Mouse (Mus musculus): ENCODE data around the gene Prdx5.
"Not testable (repeated sequence)": the region's sequence is repeated elsewhere in the genome, so short reads cannot be mapped to it uniquely, and the experiment has no call there.

The Prdx5 gene

DNA sequence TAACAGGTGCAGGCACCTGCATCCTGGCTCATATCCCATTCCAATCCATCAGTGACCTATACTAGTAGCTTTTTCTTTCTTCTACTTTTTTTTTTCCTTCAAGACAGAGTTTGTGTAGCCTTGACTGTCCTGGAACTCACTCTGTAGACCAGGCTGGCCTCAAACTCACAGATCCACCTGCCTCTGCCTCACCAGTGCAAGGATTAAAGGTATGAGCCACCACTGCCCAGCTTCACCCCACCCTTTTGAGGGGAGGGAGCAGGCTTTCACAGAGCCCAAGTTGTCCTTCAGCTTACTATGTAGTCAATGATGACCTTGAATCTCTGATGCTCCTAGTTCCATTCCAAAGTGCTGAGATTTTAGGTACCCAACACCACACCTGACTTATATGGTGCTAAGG, 9.5 kb upstream of the Prdx5 start:
- DNase-seq (ENCODE audit: low read depth, low spot score), result no peak

DNA sequence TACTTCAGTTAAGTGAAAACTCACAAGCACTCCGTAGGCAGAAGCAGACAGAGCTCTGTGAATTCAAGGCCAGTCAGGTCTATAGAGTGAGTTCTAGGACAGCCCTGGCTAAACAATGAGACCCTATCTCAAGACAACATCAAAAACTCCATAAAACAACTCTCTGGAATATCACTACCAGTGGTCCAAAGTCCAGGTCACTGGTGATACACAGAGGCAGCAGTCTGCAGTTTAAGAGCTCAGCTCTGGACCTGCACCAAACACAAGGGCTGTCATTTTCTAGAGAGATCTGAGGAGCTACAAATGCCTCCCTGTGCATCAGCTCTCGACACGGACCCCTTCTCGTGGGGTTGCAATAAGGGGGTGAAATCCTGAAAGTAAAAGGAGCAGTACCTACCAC, 8.4 kb upstream of the Prdx5 start:
- no peak for DNase-seq (ENCODE audit: low read depth, low spot score)

DNA sequence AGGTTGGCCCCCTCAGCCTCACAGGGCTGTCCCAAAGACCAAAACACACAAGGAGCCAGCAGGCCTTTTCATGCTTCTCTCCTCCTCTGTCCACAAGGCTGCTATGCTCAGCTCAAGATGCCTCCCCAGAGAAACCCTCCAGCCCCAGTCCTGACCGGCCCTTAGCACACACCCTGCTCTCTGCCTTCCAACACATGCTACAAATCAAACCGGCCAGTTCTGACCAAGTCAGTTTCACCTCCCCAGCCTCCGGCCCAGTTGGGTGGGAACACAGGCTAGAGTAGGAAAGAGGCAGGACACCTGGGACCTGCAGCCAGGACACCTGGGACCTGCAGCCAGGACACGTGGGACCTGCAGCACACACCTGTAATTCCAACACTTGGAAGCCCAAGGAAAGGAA, 6.6 kb upstream of the Prdx5 start:
- DNase-seq (ENCODE audit: low read depth, low spot score), result no peak

DNA sequence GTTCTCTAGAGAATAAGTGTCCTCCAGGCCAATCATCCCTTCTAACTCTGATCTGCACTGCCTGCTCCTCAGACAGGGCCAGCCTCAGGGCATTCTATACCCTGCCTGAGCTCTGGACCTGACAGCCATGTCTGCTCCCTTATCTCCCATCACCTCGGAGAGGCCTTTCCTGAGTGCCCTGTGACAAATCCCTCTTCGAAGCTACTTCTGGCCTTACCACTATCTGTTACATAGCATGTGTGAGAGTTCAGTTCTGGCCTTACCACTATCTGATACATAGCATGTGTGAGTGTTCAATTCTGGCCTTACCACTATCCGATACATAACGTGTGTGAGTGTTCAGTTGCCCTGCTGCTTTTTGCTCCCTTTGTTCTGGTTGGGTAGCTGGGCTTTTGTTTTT, 5.4 kb upstream of the Prdx5 start:
- DNase-seq (ENCODE audit: low read depth, low spot score), result no peak

DNA sequence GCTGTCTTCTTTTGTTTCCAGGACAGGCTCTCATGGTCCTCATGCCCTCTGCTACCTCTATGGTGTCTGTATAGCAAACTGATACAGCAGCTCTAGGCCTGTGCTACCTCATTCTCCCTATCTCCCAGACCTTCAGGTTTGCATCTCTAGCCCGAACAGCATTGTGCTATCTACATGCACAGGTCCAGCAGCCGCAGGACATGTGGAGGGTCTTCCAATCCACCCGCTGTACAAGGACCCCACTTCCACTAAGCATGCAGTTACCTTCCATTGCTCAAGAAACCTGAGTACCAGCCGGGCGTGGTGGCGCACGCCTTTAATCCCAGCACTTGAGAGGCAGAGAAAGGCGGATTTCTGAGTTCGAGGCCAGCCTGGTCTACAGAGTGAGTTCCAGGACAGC, 4.6 kb upstream of the Prdx5 start:
- DNase-seq (ENCODE audit: low read depth, low spot score), result no peak

DNA sequence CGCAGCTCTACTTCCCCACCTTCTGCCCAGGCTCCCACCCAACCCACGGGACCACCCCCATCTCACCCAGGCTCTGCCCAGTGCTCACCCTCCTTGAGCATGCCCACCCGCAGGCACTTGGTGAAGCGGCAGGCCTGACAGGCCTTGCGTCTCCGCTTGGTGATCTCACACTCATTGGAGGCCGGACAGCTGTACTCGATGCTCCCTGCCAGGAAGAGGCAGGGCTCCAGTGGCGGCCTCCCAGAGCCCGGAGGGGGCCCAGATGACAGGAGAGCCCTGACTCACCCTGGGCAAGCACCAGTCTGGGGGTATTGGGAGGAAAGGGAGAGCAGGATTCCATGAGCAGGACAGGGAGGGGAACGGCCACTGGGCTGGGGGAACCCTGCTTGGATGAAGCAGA, 4.1 kb upstream of the Prdx5 start:
- DNase-seq (ENCODE audit: low read depth, low spot score), result no peak

DNA sequence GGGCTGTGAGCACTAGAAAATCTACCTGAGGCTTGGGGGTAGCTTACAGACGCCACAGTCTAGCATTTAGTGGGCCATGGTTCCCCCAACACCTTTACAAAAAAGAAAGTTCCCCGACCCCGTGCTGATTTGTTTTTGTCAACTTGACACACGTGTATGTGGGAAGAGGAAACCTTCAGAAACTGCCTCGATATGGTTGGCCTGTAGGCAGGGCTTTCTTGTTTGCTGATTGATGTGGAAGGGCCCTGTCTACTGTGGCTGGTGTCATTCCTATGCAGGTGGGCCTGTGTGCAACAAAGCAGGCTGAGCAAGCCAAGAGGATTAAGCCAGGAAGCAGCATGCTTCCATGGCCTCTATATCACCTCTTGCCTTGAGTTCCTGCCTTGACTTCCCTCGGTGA, 3.1 kb upstream of the Prdx5 start:
- DNase-seq (ENCODE audit: low read depth, low spot score), result no peak

DNA sequence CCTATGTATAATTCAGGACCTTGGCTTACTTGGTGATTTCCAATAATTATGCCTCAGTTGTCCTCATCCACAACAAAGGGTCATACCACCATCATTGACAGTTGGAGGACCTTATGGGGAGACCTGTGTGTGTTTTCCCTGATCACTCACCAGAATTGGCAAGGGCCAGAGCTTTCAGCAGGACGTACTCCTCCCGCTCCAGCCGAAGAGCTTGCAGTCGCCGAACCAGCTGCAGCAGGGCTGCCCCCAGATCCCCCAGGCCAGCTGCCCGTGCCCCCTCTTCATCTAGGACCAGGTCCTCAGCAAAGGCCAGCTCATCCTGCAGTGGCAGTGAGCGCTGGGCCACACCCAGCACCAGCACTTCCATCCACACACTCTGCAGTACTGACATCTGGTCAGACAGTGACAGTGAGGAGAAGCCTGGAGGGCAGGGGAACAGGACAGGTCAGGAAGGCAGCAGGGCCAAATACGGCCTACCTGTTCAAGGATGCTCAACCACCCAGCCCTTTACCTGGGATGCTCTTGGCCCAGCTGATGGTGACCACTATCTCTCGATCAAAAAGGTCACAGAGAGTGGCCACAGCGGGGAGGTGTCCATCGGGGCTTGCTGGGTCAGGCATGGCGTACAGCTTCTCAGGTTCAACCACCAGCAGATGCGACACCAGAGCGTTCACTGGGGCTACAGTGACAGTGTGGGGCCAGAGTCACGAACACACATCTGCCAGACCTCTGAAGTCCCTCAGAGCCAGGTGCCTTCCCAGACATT, 2.5 kb upstream of the Prdx5 start:
- no peak for DNase-seq (ENCODE audit: low read depth, low spot score)

DNA sequence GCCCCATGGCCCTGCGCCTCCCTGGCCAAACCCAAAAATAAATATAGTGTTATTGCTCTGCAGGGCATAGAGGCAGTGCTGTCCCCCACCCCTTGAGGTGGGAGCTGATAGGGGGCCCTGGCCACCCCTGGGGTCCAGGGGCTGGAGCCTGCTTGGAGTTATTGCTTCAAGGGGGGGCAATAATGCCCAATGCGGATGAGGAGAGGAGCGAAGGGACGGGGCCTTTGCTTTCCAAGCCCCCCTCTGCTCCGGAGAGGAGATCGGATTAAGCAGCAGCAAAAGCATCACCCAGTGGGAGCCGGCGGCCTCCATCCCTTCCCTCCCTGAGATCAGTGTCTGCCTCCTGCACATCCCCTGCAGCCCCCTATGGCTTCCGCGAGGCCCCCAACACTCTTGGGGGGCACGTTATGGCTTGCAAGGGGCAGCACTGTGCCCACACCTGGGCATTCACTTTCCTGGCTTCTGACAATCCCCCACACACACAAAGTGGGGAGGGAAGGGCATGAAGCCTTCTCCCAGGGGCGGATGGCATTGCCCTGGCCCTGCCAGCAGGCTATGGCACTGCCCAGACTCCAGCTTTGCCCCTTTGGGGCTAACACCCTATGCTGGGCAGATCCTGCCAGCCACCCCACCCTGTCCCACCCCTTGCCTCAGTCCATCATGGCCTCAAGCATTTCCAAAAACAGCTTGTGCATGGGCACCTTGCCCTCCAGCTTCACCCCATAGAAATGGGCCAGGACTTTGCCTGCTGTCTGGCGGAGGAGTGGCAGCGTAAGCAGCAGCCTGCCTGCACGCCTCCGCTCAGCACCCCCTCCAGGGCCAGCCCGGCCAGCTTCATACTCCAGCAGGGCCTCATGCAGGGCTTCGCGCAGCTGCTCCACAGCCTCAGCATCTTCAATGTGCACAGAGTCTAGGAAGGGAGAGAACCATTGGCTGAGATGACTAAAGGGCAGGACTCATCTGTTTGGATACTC, 1.5 kb upstream of the Prdx5 start:
- DNase-seq (ENCODE audit: low read depth, low spot score), result no peak

DNA sequence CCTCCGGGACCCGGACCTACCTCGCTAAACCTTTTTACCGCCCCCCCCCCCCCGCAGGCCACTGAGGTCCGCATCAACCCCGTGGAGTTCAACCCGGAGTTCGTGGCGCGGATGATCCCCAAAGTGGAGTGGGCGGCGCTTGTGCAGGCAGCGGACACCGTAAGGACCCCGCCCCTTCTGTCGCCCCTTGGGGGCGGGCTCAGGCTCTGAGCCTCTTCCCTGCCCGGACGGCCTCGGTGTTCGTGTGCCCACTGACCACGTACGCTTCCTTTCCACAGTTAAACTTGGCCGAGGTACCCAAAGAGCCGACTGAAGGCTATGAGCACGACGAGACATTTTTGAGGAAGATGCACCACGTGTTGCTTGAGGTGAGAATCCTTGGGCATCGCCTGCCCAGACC, 400 bp upstream of the Prdx5 start:
- DNase-seq (ENCODE audit: low read depth, low spot score), result not testable (repeated sequence)

DNA sequence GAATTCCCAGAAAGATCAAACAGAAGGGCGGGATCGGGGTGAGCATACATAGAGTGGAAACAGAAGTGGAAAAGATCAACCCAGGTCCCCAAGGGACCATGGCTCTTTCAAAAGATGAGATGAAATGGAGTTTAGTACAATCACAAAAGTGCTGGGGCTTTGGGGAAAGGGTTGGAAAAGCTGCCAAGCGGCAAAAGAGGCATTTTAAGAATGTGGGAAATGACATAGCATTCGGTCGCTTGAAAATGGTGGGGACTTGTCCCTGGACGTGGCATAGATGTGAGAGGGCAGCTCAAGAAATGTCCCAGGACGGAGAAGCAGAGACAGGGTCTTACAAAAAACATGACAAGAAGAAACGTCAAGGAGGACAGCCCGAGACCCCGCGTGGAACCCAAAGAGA, 885 bp downstream of the Prdx5 start:
- DNase-seq (ENCODE audit: low read depth, low spot score), result no peak

DNA sequence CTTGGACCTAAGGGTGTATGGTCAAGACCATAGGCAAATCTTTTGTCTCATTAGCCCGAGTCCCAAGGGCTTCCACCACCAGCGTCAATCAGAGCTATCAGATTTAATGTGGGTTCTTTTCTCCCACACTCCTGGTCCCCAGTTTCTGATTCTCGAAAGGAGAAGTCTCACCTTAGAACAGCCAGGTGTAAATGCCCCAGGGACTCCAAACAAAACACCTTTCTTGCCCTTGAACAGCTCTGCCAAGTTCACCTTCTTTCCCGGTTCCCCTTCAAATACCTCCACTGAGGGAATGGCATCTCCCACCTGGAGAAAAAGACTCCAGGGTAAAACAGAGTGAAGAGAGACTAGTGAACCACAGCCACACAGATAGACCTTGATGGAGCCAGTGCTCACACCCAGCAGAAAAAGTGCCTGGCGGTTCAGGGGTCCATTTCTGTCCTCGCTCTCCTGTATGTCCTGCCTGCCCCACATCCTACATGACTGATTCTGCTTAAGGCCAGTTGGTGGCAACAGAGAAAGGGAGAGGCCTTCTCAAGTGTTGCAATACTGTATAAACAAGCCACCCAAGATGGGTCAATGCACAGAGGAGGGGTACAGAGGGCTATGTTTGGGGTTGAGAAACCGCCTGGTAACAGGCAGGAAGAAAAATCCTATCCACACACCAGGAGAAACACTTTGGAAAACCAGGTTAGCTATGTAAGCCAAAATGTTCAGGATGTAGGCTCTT, 1.9 kb downstream of the Prdx5 start:
- no peak for DNase-seq (ENCODE audit: low read depth, low spot score)

DNA sequence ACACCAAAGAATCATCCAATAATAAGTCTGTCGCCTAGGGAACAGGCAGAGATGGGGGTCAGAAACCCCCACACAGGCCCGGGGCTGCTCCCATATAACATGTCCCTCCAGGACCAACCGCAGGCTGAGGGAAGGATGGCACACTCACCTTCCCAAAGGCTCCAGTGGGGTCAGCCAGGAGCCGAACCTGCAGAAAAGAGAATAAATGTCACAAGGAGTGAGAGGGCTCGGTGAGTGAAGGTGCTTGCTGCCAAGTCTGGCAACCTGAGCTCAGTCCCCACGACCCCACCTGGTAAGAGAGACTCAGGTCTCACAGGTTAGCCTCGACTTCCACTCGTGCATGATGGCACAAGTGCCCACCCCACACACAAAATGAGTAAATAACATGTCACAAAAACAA, 2.8 kb downstream of the Prdx5 start:
- no peak for DNase-seq (ENCODE audit: low read depth, low spot score)

DNA sequence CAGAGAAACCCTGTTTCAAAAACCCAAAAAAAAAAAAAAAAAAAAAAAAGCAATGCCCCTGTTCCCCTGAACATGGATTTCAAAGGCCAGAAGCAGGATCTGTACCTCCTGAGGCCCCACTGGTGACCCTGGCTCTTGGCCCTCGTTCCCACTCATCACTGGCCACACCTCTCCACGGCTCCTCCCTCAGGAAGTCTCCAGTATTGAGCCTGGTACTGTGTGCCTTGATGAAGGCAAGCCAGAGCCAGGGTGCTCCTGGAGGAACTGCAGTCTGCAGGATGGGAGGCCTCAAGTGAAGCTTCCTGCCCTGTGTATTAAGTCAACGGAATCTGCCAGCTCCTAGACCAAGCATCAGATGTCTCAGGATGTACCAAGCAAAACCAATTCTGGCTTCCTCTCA, 3.7 kb downstream of the Prdx5 start:
- no peak for DNase-seq (ENCODE audit: low read depth, low spot score)

DNA sequence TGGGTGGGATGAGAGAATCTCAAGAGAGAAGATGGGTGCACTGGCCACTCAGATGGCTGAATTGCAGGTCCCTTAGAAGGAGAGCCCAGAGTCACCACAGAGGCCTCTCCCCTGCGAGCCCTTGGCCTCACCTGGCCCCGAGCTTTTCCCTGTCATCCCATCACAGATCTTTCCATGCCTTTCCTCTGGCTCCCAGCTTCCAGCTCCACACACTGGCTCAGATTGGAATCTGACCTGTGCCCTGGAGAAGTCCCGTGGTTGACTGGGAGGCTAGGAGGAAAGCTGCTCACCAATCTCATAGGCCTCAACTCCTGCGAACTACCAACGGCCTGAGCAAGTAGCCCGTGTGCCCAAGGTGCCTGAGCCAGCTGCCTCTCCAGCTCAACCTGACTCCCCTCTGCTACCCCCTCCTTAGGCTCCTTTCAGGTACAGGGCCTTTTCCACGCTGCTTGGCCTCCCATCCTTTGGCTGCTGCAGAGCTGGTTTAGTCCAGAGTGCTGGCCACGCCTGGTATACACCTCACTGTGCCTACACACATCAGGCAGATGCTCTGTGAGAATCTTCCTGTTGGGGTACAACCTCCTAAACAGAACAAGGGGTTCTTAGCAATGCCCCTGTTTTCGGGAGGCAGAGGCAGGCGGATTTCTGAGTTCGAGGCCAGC, 4.3 kb downstream of the Prdx5 start:
- DNase-seq (ENCODE audit: low read depth, low spot score), result no peak

DNA sequence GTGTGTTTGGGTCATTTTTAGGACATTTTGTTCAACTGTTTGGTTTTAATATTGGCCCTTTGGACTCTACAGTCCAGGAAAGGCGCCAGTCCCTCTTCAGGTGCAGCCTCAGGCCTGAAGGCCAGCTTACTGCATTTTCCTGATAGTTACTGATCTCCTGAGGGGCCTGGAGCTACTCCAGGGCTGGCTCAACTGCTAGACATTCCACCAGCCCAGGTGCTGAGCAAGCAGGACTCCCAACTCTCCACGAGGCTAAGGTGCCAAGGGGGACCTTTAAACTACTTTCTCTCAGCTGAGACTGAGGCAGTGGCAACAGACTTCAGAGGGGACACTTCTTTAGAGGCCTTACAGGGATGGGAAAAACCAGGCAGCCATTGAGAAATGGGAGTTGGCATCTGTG, 5.1 kb downstream of the Prdx5 start:
- DNase-seq (ENCODE audit: low read depth, low spot score), result no peak

DNA sequence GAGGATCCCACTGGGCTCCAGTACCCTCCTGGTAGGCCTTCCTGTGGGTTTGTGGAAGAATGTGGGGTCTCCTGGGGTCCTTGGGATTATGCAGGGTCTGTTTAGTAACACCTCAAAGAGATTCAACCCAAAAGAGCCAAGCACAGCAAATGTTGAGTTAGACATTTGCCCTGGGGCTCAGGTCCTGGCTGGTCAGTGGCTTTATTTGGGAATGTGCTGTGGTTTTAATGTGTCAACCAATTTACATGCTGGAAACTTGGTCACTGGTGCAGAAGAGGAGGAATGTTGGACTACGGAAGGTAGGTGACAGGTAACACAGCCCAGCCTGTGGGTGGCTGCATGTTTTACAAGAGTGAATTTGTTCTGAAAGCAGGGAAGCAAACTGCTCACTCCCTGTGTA, 6.9 kb downstream of the Prdx5 start:
- DNase-seq (ENCODE audit: low read depth, low spot score), result no peak

DNA sequence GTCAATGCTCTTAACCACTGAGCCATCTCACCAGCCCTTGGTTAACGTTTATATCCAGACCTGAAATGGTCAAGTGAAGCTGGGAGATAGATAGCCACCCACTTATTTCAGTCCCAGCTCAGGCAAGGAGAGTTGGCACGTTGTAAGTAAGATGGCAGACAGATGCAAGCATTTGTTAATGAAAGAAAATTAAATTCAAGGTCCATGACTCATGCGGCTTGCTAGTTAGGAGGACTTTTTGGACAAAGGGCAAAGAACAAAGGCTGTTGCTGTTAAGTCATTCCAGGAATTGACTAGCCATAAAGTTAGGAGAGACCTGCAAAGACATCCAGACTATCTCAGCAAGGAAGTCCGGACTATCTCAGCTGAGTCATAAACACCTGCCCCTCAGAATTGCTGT, 10.3 kb downstream of the Prdx5 start:
- DNase-seq (ENCODE audit: low read depth, low spot score), result no peak

DNA sequence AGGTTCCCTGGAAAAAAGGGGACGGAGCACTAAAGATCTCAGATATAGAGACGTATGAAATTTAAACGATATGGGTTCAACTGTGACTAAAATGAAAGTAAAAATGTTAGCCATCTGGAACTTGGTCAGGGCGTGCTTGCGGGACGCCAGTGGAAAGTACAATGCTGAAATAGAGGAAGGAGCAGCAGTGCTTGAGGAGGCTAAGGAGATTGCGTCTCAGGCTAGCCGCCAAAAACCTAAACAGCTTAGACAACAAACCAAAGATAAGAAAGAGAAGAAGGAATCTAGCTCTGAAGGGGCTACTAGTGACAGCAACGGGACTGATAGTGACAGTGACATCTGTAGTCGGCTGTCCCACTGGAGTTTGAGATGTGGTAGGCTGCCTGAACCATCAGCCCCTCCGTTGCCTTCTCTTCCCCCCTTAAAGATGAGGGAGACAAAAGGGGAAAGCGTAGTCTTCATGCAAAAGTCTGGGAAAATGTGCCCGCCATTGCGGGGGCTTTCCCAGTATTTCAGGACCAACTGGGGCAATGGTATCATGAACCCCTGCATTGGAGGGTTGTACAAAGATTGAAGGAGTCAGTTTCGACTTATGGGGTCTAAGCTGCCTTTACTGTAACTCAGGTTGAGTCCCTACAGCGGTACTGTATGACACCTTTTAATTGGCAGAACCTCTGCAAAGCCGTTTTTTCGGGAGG, 14.1 kb downstream of the Prdx5 start:
- not testable (repeated sequence) for DNase-seq (ENCODE audit: low read depth, low spot score)

DNA sequence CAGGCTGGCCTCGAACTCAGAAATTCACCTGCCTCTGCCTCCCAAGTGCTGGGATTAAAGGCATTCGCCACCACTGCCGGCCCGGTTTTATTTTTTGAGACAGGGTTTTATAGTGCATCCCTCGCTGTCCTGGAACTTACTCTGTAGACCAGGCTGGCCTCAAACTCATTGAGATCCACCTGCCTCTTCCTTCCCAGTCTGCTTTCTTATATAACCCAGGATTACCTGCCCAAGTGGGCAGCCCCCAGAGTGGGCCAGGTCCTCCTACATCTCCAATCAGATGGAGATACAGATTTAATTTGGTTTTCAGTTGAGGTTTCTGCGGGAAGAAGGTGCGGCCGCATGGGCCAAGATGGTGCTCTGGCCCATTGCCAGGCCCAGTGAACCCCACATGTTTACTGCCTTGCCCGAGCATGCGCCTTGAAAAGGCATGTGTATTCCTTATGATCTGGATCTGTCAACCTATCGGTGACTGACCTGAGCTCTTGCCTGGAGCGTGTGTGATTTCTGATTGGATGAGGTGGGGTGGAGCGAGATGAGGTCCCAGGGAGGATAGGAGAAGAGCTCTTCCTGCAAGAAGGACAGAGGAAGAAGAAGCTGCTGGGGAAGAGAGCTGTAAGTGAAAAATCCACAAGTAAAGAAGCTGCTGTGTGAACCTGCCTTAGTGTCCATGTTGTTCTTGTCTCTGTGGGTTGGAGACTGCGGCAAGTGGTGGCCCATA, 16.0 kb downstream of the Prdx5 start:
- no peak for DNase-seq (ENCODE audit: low read depth, low spot score)
